20 mouse cellular contexts compared by ENCODE assay signal in genomic region chrX:7150129-7150528, GRCm38 (mm10).
DNase-seq lines count a peak whose midpoint lies in the region; ATAC-seq and TF ChIP-seq lines count a peak whose summit lies in the region.
"Had no signal": no experiment of that assay in that cellular context is flagged by ENCODE, and none has a peak within 500 bp of the region (broad histone marks: within the 10 kb centered on the region; RNA-seq: fewer than 3 reads in every experiment).

No protein-coding gene starts in this region.

- H3K27me3 ChIP-seq in heart, adult 2 months (ENCODE audit: control insufficient read depth, insufficient read depth, low read length): no peaks in the 10 kb centered on the region
- H3K27me3 ChIP-seq in midbrain, embryonic 16.5 days (ENCODE audit: control insufficient read depth, insufficient read depth, low read depth, low read length): no peaks in the 10 kb centered on the region
- H3K27me3 ChIP-seq in midbrain, embryonic 10.5 days (ENCODE audit: low read depth, poor library complexity, severe bottlenecking): no peaks in the 10 kb centered on the region
- H3K27me3 ChIP-seq: embryonic facial prominence, embryonic 15.5 days; heart, embryonic 12.5 days; lung, embryonic 15.5 days had no signal

- no peak for TF ChIP-seq POLR2A in heart, adult 2 months (IDR thresholded peaks at IDR 0.05; ENCODE audit: insufficient read depth, low read depth, low read length)

- TF ChIP-seq CTCF in heart, adult 2 months (IDR thresholded peaks at IDR 0.05): peak; percentile 52

- 68% methylated on average over 4 of the region's 4 CpGs for WGBS in heart, adult 2 months
- 75% methylated on average over 4 of the region's 4 CpGs for WGBS in midbrain, embryonic 16.5 days
- WGBS in midbrain, embryonic 10.5 days: 81% methylated on average over 4 of the region's 4 CpGs

- DNase-seq in heart, adult 2 months: no peak
- DNase-seq in heart, adult 8-10 months (ENCODE audit: low spot score): no peak
- peak; percentile 10 to 21 for DNase-seq in kidney, postnatal 36 days
- no peak for DNase-seq in kidney, adult 8-10 months
- no peak for DNase-seq in midbrain, embryonic 10.5 days (ENCODE audit: low spot score)
- DNase-seq in right cerebral cortex, postnatal 10 days (ENCODE audit: low spot score in 2 of 2): no peak
- DNase-seq: cerebellum, postnatal 10 days; gastrocnemius, postnatal 36 days; heart, postnatal 4 days; kidney, postnatal 4 days; liver; right cerebral cortex, postnatal 25 days; thymus, postnatal 25 days had no signal

- H3K9ac ChIP-seq in heart, adult 2 months (ENCODE audit: low read depth, low read length): no peak overlapping the region
- H3K9ac ChIP-seq in midbrain, embryonic 16.5 days (ENCODE audit: low read depth, low read length): no peak overlapping the region
- H3K9ac ChIP-seq: embryonic facial prominence, embryonic 15.5 days; heart, embryonic 12.5 days; lung, embryonic 15.5 days had no signal

- no peak overlapping the region for H3K4me3 ChIP-seq in heart, adult 2 months
- no peak overlapping the region for H3K4me3 ChIP-seq in midbrain, embryonic 16.5 days (ENCODE audit: low read depth, low read length)
- H3K4me3 ChIP-seq in midbrain, embryonic 10.5 days: no peak overlapping the region
- H3K4me3 ChIP-seq: embryonic facial prominence, embryonic 15.5 days; forebrain, embryonic 10.5 days; heart, embryonic 12.5 days; lung, embryonic 15.5 days had no signal

- H3K79me2 ChIP-seq in heart, adult 2 months (replicated peaks; ENCODE audit: control insufficient read depth, insufficient read depth, low read length): no peaks in the 10 kb centered on the region

- intact Hi-C loops in heart, adult 2 months (cut with DNase I): loop anchor here (5.0 kb wide), 1 partner anchor 498 kb away; no protein-coding TSS in a partner anchor

- no peaks in the 10 kb centered on the region for H3K4me1 ChIP-seq in heart, adult 2 months (ENCODE audit: control insufficient read depth, insufficient read depth, low read length)
- no peaks in the 10 kb centered on the region for H3K4me1 ChIP-seq in midbrain, embryonic 16.5 days (ENCODE audit: control insufficient read depth, insufficient read depth, low read length)
- no peaks in the 10 kb centered on the region for H3K4me1 ChIP-seq in midbrain, embryonic 10.5 days
- H3K4me1 ChIP-seq: embryonic facial prominence, embryonic 15.5 days; forebrain, embryonic 10.5 days; heart, embryonic 12.5 days; lung, embryonic 15.5 days had no signal

- H3K27ac ChIP-seq in heart, adult 2 months: no peak overlapping the region
- H3K27ac ChIP-seq in midbrain, embryonic 16.5 days (ENCODE audit: low read length): no peak overlapping the region
- H3K27ac ChIP-seq in midbrain, embryonic 10.5 days (replicated peaks): no peak overlapping the region
- H3K27ac ChIP-seq: embryonic facial prominence, embryonic 15.5 days; forebrain, embryonic 10.5 days; lung, embryonic 15.5 days had no signal

- H3K4me2 ChIP-seq in midbrain, embryonic 16.5 days (ENCODE audit: low read length): no peak overlapping the region
- H3K4me2 ChIP-seq: embryonic facial prominence, embryonic 15.5 days; heart, embryonic 12.5 days; lung, embryonic 15.5 days had no signal

- H3K9me3 ChIP-seq in midbrain, embryonic 16.5 days (replicated peaks; ENCODE audit: control insufficient read depth, low read length, poor library complexity, severe bottlenecking): no peaks in the 10 kb centered on the region
- H3K9me3 ChIP-seq in midbrain, embryonic 10.5 days (replicated peaks): no peaks in the 10 kb centered on the region; the same call in 1 of the 2 replicates
- H3K9me3 ChIP-seq: embryonic facial prominence, embryonic 15.5 days; forebrain, embryonic 10.5 days; heart, embryonic 12.5 days; lung, embryonic 15.5 days had no signal

- TF ChIP-seq EP300 in heart, adult 2 months (IDR thresholded peaks at IDR 0.05; ENCODE audit: insufficient read depth, low read depth, low read length): no peak

- no peaks in the 10 kb centered on the region for H3K36me3 ChIP-seq in heart, adult 2 months (ENCODE audit: control insufficient read depth, insufficient read depth, low read length)
- no peaks in the 10 kb centered on the region for H3K36me3 ChIP-seq in midbrain, embryonic 16.5 days (ENCODE audit: control insufficient read depth, insufficient read depth, low read length)
- no peaks in the 10 kb centered on the region for H3K36me3 ChIP-seq in midbrain, embryonic 10.5 days
- H3K36me3 ChIP-seq: embryonic facial prominence, embryonic 15.5 days; forebrain, embryonic 10.5 days; heart, embryonic 12.5 days; lung, embryonic 15.5 days had no signal

- peak; percentile 58; the same call in 1 of the 2 replicates for ATAC-seq in midbrain, embryonic 16.5 days
- no peak for ATAC-seq in activated CD4-positive, CD25-positive, alpha-beta regulatory T cell, adult 4 months
- ATAC-seq: inflammation-experienced regulatory T-cells, adult 6 months had no signal

Comparison
In these comparisons a context has a peak if more than half of its experiments do, and no peak if none do; other contexts are left out.
1. DNase-seq: peak in kidney, postnatal 36 days (2 of 2); none in heart, adult 2 months (0 of 2), heart, adult 8-10 months (single experiment), kidney, adult 8-10 months (0 of 2), midbrain, embryonic 10.5 days (single experiment) and right cerebral cortex, postnatal 10 days (0 of 2).